Mouse (Mus musculus): ENCODE measurements around the gene Azin2. TPM values are rescaled to one million over a fixed set of nuclear protein-coding genes. Genes with fewer than 3 reads are reported as not detected.

Azin2 gene
- total and polyA plus RNA-seq, 3 experiments: 0.39 to 2.3 TPM; not detected in 1

GRCm38 (mm10) chr4:128918187-128918586, 44.1 kb downstream of the Azin2 start:
- peak; percentile 6 for DNase-seq (ENCODE audit: low read depth, low spot score)

GRCm38 (mm10) chr4:128917756-128918155, 44.5 kb downstream of the Azin2 start:
- H3K9ac ChIP-seq (ENCODE audit: control insufficient read depth, low read depth, low read length, poor library complexity, severe bottlenecking): no peak overlapping the region
- DNase-seq (ENCODE audit: low read depth, low spot score): no peak
- no peak overlapping the region for H3K27ac ChIP-seq (ENCODE audit: control insufficient read depth, low read depth, low read length)
- H3K27me3 ChIP-seq (ENCODE audit: control insufficient read depth in 1 of 2, insufficient read depth in 2 of 2, low read length in 2 of 2): no peaks in the 10 kb centered on the region; a peak in 2 of 4 replicates
- no peaks in the 10 kb centered on the region for H3K36me3 ChIP-seq (ENCODE audit: control insufficient read depth in 1 of 2, insufficient read depth in 2 of 2, low read length in 2 of 2)
- no peaks in the 10 kb centered on the region for H3K4me1 ChIP-seq (ENCODE audit: control insufficient read depth in 1 of 2, insufficient read depth in 2 of 2, low read length in 2 of 2)
- no peak overlapping the region for H3K4me3 ChIP-seq (ENCODE audit: control insufficient read depth in 1 of 2, insufficient read depth in 1 of 2, low read depth in 2 of 2, low read length in 2 of 2)
- no peaks in the 10 kb centered on the region for H3K79me2 ChIP-seq (ENCODE audit: control insufficient read depth, insufficient read depth, low read length, poor library complexity)
- H3K9me3 ChIP-seq (replicated peaks; ENCODE audit: insufficient read depth, low read length): no peaks in the 10 kb centered on the region
- TF ChIP-seq TAL1 (IDR thresholded peaks at IDR 0.05; ENCODE audit: low read length): no peak
- TF ChIP-seq CHD1 (IDR thresholded peaks at IDR 0.05; ENCODE audit: low read depth, low read length): no peak
- no peak for TF ChIP-seq BHLHE40 (IDR thresholded peaks at IDR 0.05; ENCODE audit: borderline replicate concordance, low read depth, low read length)

More at GRCm38 (mm10) chr4:128918187-128918586, 44.1 kb downstream of the Azin2 start:
- H3K9me3 ChIP-seq (replicated peaks; ENCODE audit: insufficient read depth, low read length): no peaks in the 10 kb centered on the region
- no peaks in the 10 kb centered on the region for H3K4me1 ChIP-seq (ENCODE audit: control insufficient read depth in 1 of 2, insufficient read depth in 2 of 2, low read length in 2 of 2)
- H3K79me2 ChIP-seq (ENCODE audit: control insufficient read depth, insufficient read depth, low read length, poor library complexity): no peaks in the 10 kb centered on the region
- no peak overlapping the region for H3K9ac ChIP-seq (ENCODE audit: control insufficient read depth, low read depth, low read length, poor library complexity, severe bottlenecking)
- H3K27me3 ChIP-seq (ENCODE audit: control insufficient read depth in 1 of 2, insufficient read depth in 2 of 2, low read length in 2 of 2): no peaks in the 10 kb centered on the region; a peak in 2 of 4 replicates
- H3K36me3 ChIP-seq (ENCODE audit: control insufficient read depth in 1 of 2, insufficient read depth in 2 of 2, low read length in 2 of 2): no peaks in the 10 kb centered on the region
- TF ChIP-seq MYB (IDR thresholded peaks at IDR 0.05; ENCODE audit: low read depth, low read length): no peak
- TF ChIP-seq ZNF384 (IDR thresholded peaks at IDR 0.05; ENCODE audit: low read depth, low read length): no peak
- H3K4me3 ChIP-seq (ENCODE audit: control insufficient read depth in 1 of 2, insufficient read depth in 1 of 2, low read depth in 2 of 2, low read length in 2 of 2): no peak overlapping the region
- H3K27ac ChIP-seq (ENCODE audit: control insufficient read depth, low read depth, low read length): no peak overlapping the region

- Histone ChIP-seq H3K9ac (ENCODE audit: control insufficient read depth, low read depth, low read length, poor library complexity, severe bottlenecking) (no peak overlapping the region), H3K9me3 (replicated peaks; ENCODE audit: insufficient read depth, low read length) (no peaks in the 10 kb centered on the region), H3K27ac (ENCODE audit: control insufficient read depth, low read depth, low read length) (no peak overlapping the region), H3K4me1 (ENCODE audit: control insufficient read depth in 1 of 2, insufficient read depth in 2 of 2, low read length in 2 of 2) (no peaks in the 10 kb centered on the region), H3K79me2 (ENCODE audit: control insufficient read depth, insufficient read depth, low read length, poor library complexity) (no peaks in the 10 kb centered on the region), H3K4me3 (ENCODE audit: control insufficient read depth in 1 of 2, insufficient read depth in 1 of 2, low read depth in 2 of 2, low read length in 2 of 2) (no peak overlapping the region), H3K27me3 (ENCODE audit: control insufficient read depth in 1 of 2, insufficient read depth in 2 of 2, low read length in 2 of 2) (no peaks in the 10 kb centered on the region; a peak in 2 of 4 replicates), H3K36me3 (ENCODE audit: control insufficient read depth in 1 of 2, insufficient read depth in 2 of 2, low read length in 2 of 2) (no peaks in the 10 kb centered on the region)
- TF ChIP-seq CHD1 (IDR thresholded peaks at IDR 0.05; ENCODE audit: low read depth, low read length) (no peak), ELF1 (IDR thresholded peaks at IDR 0.05; ENCODE audit: low read depth, low read length) (no peak), TBP (IDR thresholded peaks at IDR 0.05; ENCODE audit: low read depth, low read length) (no peak), RAD21 (IDR thresholded peaks at IDR 0.05; ENCODE audit: low read depth, low read length) (no peak)
- no peak for DNase-seq (ENCODE audit: low read depth, low spot score)
Observed at GRCm38 (mm10) chr4:128917119-128917518, 45.1 kb downstream of the Azin2 start.

GRCm38 (mm10) chr4:128913794-128914193, 48.4 kb downstream of the Azin2 start:
- Histone ChIP-seq H3K79me2 (ENCODE audit: control insufficient read depth, insufficient read depth, low read length, poor library complexity) (no peaks in the 10 kb centered on the region), H3K4me1 (ENCODE audit: control insufficient read depth in 1 of 2, insufficient read depth in 2 of 2, low read length in 2 of 2) (no peaks in the 10 kb centered on the region), H3K9ac (ENCODE audit: control insufficient read depth, low read depth, low read length, poor library complexity, severe bottlenecking) (no peak overlapping the region), H3K27ac (ENCODE audit: control insufficient read depth, low read depth, low read length) (no peak overlapping the region), H3K36me3 (ENCODE audit: control insufficient read depth in 1 of 2, insufficient read depth in 2 of 2, low read length in 2 of 2) (no peaks in the 10 kb centered on the region), H3K4me3 (ENCODE audit: control insufficient read depth in 1 of 2, insufficient read depth in 1 of 2, low read depth in 2 of 2, low read length in 2 of 2) (no peak overlapping the region), H3K27me3 (ENCODE audit: control insufficient read depth in 1 of 2, insufficient read depth in 2 of 2, low read length in 2 of 2) (no peaks in the 10 kb centered on the region; a peak in 2 of 4 replicates), H3K9me3 (replicated peaks; ENCODE audit: insufficient read depth, low read length) (no peaks in the 10 kb centered on the region)
- peak; percentile 54 for DNase-seq (ENCODE audit: low read depth, low spot score)
- TF ChIP-seq HCFC1 (IDR thresholded peaks at IDR 0.05; ENCODE audit: low read depth, low read length) (no peak), SIN3A (IDR thresholded peaks at IDR 0.05; ENCODE audit: low read length) (0 out of 2 replicates have a peak, but pooled peaks have one; percentile 28), CTCF (IDR thresholded peaks at IDR 0.05 in 2 of 3, conservative IDR thresholded peaks at IDR 0.05 in 1 of 3; ENCODE audit: control insufficient read depth in 1 of 3, insufficient read depth in 1 of 3, low read depth in 2 of 3, low read length in 3 of 3, poor library complexity in 1 of 3, severe bottlenecking in 1 of 3) (no peak), ZC3H11A (IDR thresholded peaks at IDR 0.05; ENCODE audit: low read depth, low read length) (no peak), POLR2AphosphoS2 (IDR thresholded peaks at IDR 0.05; ENCODE audit: low read length) (no peak)

Data from MEL (cell line).